Mouse (Mus musculus) layer of hippocampus, postnatal 14 days (tissue): ENCODE results near the gene 1700020L24Rik. TPM values are rescaled to one million over a fixed set of nuclear protein-coding genes. Genes with fewer than 3 reads are reported as not detected.
A peak's percentile ranks its signal among the peaks of the same experiment; 100 is the strongest.

ENCODE experiments used
- DNase-seq, 2 experiments: peaks; one replicate each; pipeline ENCODE4 v3.0.0; 2021 to 2022; ENCODE audit warnings: low spot score in 2 of 2, mixed read lengths in 1 of 2
- long read RNA-seq, 2 experiments: library from polyadenylated mRNA; stranded (forward); transcript quantifications; one replicate each; pipeline ENCODE4 v2.0.0; 2021
- total RNA-seq, 2 experiments: library from RNA; stranded (reverse); gene quantifications; 2 replicates each; pipeline ENCODE4 v1.2.3; 2021

1700020L24Rik gene
- total RNA-seq, result not detected
- long read RNA-seq, experiment 1, result 0 reads
- long read RNA-seq, experiment 2, result 0 reads

GRCm38 (mm10) chr11:83437377-83437776, at the start of gene 1700020L24Rik:
TSS of gene 1700020L24Rik (plus strand) at chr11:83437677.
- no peak for DNase-seq

- no peak for DNase-seq
Measured at GRCm38 (mm10) chr11:83393062-83393461, 44.4 kb upstream of the 1700020L24Rik start.

- DNase-seq, result peak in 1 of 2 experiments; percentile 39
Measured at GRCm38 (mm10) chr11:83394802-83395439, 42.6 kb upstream of the 1700020L24Rik start.

GRCm38 (mm10) chr11:83397626-83398025, 39.9 kb upstream of the 1700020L24Rik start:
- no peak for DNase-seq

GRCm38 (mm10) chr11:83398724-83399123, 38.8 kb upstream of the 1700020L24Rik start:
- no peak for DNase-seq

- no peak for DNase-seq
Measured at GRCm38 (mm10) chr11:83403787-83404186, 33.7 kb upstream of the 1700020L24Rik start.

- no peak for DNase-seq
Measured at GRCm38 (mm10) chr11:83406391-83406790, 31.1 kb upstream of the 1700020L24Rik start.

GRCm38 (mm10) chr11:83408242-83408641, 29.2 kb upstream of the 1700020L24Rik start:
- no peak for DNase-seq

GRCm38 (mm10) chr11:83409087-83409754, 28.3 kb upstream of the 1700020L24Rik start, which contains the start of gene Rasl10b:
TSS of gene Rasl10b (plus strand) at chr11:83409137.
- peak; percentile 46 to 47 for DNase-seq

- DNase-seq, result no peak
Measured at GRCm38 (mm10) chr11:83409792-83410291, 27.6 kb upstream of the 1700020L24Rik start.

- no peak for DNase-seq
Measured at GRCm38 (mm10) chr11:83410510-83410909, 27.0 kb upstream of the 1700020L24Rik start.

GRCm38 (mm10) chr11:83417080-83417479, 20.4 kb upstream of the 1700020L24Rik start:
- DNase-seq, result peak in 1 of 2 experiments; percentile 35

GRCm38 (mm10) chr11:83417708-83418107, 19.8 kb upstream of the 1700020L24Rik start:
- no peak for DNase-seq

GRCm38 (mm10) chr11:83418566-83418965, 18.9 kb upstream of the 1700020L24Rik start:
- peak; percentile 44 to 61 for DNase-seq

- DNase-seq, result peak in 1 of 2 experiments; percentile 32
Measured at GRCm38 (mm10) chr11:83420338-83420737, 17.1 kb upstream of the 1700020L24Rik start.

- no peak for DNase-seq
Measured at GRCm38 (mm10) chr11:83421305-83421704, 16.2 kb upstream of the 1700020L24Rik start.

GRCm38 (mm10) chr11:83424681-83425080, 12.8 kb upstream of the 1700020L24Rik start:
- DNase-seq, result peak; percentile 81 to 83

GRCm38 (mm10) chr11:83426964-83427363, 10.5 kb upstream of the 1700020L24Rik start:
- no peak for DNase-seq

- DNase-seq, result no peak
Measured at GRCm38 (mm10) chr11:83429355-83429754, 8.1 kb upstream of the 1700020L24Rik start, which contains the start of gene Gas2l2. TSS of gene Gas2l2 (minus strand) at chr11:83429455.

- no peak for DNase-seq
Measured at GRCm38 (mm10) chr11:83432533-83432932, 4.9 kb upstream of the 1700020L24Rik start.

GRCm38 (mm10) chr11:83439426-83440060, 2.1 kb downstream of the 1700020L24Rik start:
- no peak for DNase-seq
